Mouse (Mus musculus) lung, embryonic 16.5 days (tissue): ENCODE results near the gene Sdccag8. TPM values are rescaled to one million over a fixed set of nuclear protein-coding genes. Genes with fewer than 3 reads are reported as not detected.

ENCODE experiments used
- ATAC-seq: fragments of 200-750 bp; cut with Nextera tagmentation; 2 replicates; pipeline ENCODE4 v1.8.0; 2017; ENCODE audit warnings: low read depth, mild to moderate bottlenecking, moderate library complexity
- H3K27ac ChIP-seq: fragments of 300-500 bp; sonication (generic); 2 replicates; pipeline ENCODE4 v1.5.1; 2014; ENCODE audit warnings: mild to moderate bottlenecking, control low read depth, low read length
- H3K27me3 ChIP-seq: fragments of 300-500 bp; sonication (generic); 2 replicates; pipeline ENCODE4 v1.6.1; 2014; ENCODE audit warnings: low read depth, low read length, mixed read lengths; ENCODE audit not compliant: control insufficient read depth, insufficient read depth
- H3K36me3 ChIP-seq: fragments of 300-500 bp; sonication (generic); 2 replicates; pipeline ENCODE4 v1.6.1; 2014; ENCODE audit warnings: low read length; ENCODE audit not compliant: control insufficient read depth, insufficient read depth
- H3K4me1 ChIP-seq: fragments of 300-500 bp; sonication (generic); replicated peaks from 2 replicates; pipeline ENCODE4 v1.6.1; 2014; ENCODE audit warnings: low read length, mixed read lengths; ENCODE audit not compliant: control insufficient read depth, insufficient read depth
- H3K4me2 ChIP-seq: fragments of 300-500 bp; sonication (generic); 2 replicates; pipeline ENCODE4 v1.6.1; 2014; ENCODE audit warnings: low read depth, low read length, control low read depth
- H3K4me3 ChIP-seq: fragments of 300-500 bp; sonication (generic); 2 replicates; pipeline ENCODE4 v1.5.1; 2014; ENCODE audit warnings: mild to moderate bottlenecking, low read length, control low read depth
- H3K9ac ChIP-seq: fragments of 300-500 bp; sonication (generic); 2 replicates; pipeline ENCODE4 v1.6.1; 2014; ENCODE audit warnings: low read length, control low read depth
- H3K9me3 ChIP-seq: fragments of 300-500 bp; sonication (generic); 2 replicates; pipeline ENCODE4 v1.6.1; 2016; ENCODE audit warnings: low read length; ENCODE audit not compliant: control insufficient read depth
- WGBS: fragments of 180-500 bp; shearing (Covaris S2); extraction: QIAGEN DNeasy Blood & Tissue Kit; methylation state at CpG from one replicate; pipeline ENCODE4 v1.1.7; 2014; 5-methylcytosine and 5-hydroxymethylcytosine counted together
- polyA plus RNA-seq: library from polyadenylated mRNA; unstranded; fragments of >200 nt; fragmentation: Nextera tagmentation; extraction: Ambion mirVana; gene quantifications from 2 replicates; pipeline ENCODE4 v1.2.1, GENCODE M21; 2015

The Sdccag8 gene
- polyA plus RNA-seq, 1 experiment from 2014 or later, result 16.9 TPM

- no peak overlapping the region for H3K4me2 ChIP-seq
- H3K4me1 ChIP-seq, result no peaks in the 10 kb centered on the region
- 35% methylated on average over 5 of the region's 5 CpGs for WGBS
- no peak overlapping the region for H3K9ac ChIP-seq
- no peaks in the 10 kb centered on the region for H3K36me3 ChIP-seq
- peak; percentile 49; the same call in 1 of the 2 replicates for ATAC-seq
- H3K27me3 ChIP-seq, result no peaks in the 10 kb centered on the region
- H3K4me3 ChIP-seq, result no peak overlapping the region
- H3K9me3 ChIP-seq, result no peaks in the 10 kb centered on the region
- no peak overlapping the region for H3K27ac ChIP-seq
These were observed 111.5 kb downstream of the Sdccag8 start for GRCm38 (mm10) chr1:176926009-176926408.

DNA sequence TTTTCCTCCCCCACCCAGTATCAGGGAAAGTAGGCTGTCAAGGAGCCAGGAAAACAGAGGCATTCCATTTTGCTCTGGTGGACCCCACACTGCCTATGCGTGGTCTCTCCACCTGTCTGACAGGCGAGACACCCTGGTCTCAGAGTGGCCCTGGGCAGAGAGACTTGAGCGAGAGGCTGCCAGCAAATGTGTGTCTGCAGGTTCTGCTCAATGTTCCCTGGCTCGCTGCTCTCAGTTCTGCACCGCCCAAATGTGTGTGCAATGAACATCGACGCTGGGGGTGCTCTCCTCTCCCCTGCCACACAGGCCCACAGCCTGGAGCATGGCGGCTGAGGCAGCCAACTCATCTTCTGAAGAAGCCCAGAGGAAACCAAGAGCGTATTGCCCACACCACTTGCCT lies 112.9 kb downstream of the Sdccag8 start:
- Histone ChIP-seq H3K9me3 (no peaks in the 10 kb centered on the region), H3K4me3 (no peak overlapping the region), H3K4me2 (no peak overlapping the region), H3K4me1 (no peaks in the 10 kb centered on the region), H3K9ac (no peak overlapping the region), H3K36me3 (no peaks in the 10 kb centered on the region), H3K27ac (no peak overlapping the region), H3K27me3 (no peaks in the 10 kb centered on the region)
- WGBS, result 80% methylated on average over 9 of the region's 9 CpGs
- no peak for ATAC-seq

DNA sequence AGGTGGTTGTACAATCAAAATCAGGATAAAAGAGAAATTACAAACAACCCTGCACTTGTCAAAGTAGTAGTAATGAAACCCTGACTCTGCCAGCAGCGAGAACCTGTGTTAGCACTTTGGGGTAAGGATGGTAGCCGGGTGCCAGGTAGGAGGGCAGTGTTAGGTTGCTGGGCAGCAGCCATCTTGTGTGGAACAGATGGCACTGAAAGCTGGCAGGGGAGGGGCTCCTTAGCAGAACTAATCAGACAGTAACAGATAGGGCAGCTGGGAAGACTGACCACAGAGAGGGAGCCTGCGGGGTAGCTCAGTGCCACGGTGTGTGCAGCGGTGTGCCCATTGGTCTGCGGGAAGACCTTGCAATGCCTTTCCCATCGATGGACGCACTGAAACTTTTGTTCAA lies 115.2 kb downstream of the Sdccag8 start:
- H3K4me3 ChIP-seq, result no peak overlapping the region
- H3K9ac ChIP-seq, result no peak overlapping the region
- H3K4me2 ChIP-seq, result no peak overlapping the region
- 0 out of 2 replicates have a peak, but pooled peaks cover 2% of the 10 kb centered on the region for H3K4me1 ChIP-seq
- H3K27ac ChIP-seq, result no peak overlapping the region
- H3K9me3 ChIP-seq, result no peaks in the 10 kb centered on the region
- ATAC-seq, result no peak
- H3K36me3 ChIP-seq, result no peaks in the 10 kb centered on the region
- H3K27me3 ChIP-seq, result no peaks in the 10 kb centered on the region
- 90% methylated on average over 8 of the region's 8 CpGs for WGBS

DNA sequence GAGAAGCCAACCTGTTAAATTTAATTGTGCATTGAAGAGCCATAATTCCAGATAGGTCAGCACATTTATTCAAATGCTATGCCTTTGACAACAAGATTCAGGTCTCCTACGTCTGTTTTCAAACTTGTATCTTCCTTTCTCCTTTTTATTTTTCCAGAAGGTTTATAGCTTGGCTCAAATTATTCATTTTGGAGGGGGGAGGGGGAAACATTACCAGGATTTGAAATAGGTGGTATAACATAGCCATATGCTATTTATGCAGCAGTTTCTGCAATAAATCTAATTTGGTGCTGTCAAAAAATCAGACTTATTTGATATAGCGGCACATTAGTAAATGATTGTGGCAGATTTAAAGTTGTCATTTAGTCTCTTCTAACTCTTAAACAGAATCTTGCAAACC lies 116.1 kb downstream of the Sdccag8 start:
- H3K4me1 ChIP-seq, result 0 out of 2 replicates have a peak, but pooled peaks cover 2% of the 10 kb centered on the region
- H3K27me3 ChIP-seq, result no peaks in the 10 kb centered on the region
- WGBS, result 87% methylated on average over 2 of the region's 2 CpGs
- no peak overlapping the region for H3K27ac ChIP-seq
- H3K36me3 ChIP-seq, result no peaks in the 10 kb centered on the region
- H3K9me3 ChIP-seq, result no peaks in the 10 kb centered on the region
- no peak overlapping the region for H3K4me3 ChIP-seq
- H3K9ac ChIP-seq, result no peak overlapping the region
- no peak overlapping the region for H3K4me2 ChIP-seq
- no peak for ATAC-seq

DNA sequence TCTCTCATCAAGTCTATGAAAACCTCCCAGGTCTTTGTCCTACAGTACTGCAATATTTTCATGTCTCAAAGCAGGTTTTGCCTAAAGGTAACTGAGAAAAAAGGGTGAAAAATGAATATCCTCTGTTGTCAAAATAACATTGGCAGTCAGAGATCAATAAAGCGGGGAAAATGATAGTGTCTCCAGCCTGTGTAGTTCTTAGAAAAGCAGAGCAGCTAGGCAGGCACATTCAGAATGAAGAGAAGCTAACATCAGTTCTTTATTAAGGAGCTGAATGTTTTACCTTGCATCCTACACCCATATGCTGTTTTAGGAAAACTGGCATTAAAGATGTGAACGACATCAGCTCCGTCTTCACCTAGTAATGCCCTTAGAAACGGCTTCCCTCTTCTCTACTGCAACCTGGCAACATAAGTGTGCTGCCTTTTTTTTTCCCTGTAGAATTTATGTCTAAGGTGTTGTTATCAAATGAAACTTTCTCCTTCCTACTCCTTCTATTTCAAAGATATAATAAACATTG lies 116.6 kb downstream of the Sdccag8 start:
- Histone ChIP-seq H3K9me3 (no peaks in the 10 kb centered on the region), H3K4me2 (no peak overlapping the region), H3K27ac (no peak overlapping the region), H3K4me3 (no peak overlapping the region), H3K27me3 (no peaks in the 10 kb centered on the region), H3K9ac (no peak overlapping the region), H3K36me3 (no peaks in the 10 kb centered on the region), H3K4me1 (0 out of 2 replicates have a peak, but pooled peaks cover 2% of the 10 kb centered on the region)
- 82% methylated on average over 4 of the region's 4 CpGs for WGBS
- ATAC-seq, result no peak

- H3K4me3 ChIP-seq, result no peak overlapping the region
- 0 out of 2 replicates have a peak, but pooled peaks cover 2% of the 10 kb centered on the region for H3K4me1 ChIP-seq
- no peak for ATAC-seq
- no peak overlapping the region for H3K27ac ChIP-seq
- H3K9me3 ChIP-seq, result no peaks in the 10 kb centered on the region
- 74% methylated on average over 10 of the region's 10 CpGs for WGBS
- H3K36me3 ChIP-seq, result no peaks in the 10 kb centered on the region
- H3K9ac ChIP-seq, result no peak overlapping the region
- H3K4me2 ChIP-seq, result no peak overlapping the region
- no peaks in the 10 kb centered on the region for H3K27me3 ChIP-seq
These were observed 117.1 kb downstream of the Sdccag8 start for GRCm38 (mm10) chr1:176931511-176931910.

- Histone ChIP-seq H3K4me3 (no peak overlapping the region), H3K36me3 (no peaks in the 10 kb centered on the region), H3K9ac (no peak overlapping the region), H3K4me1 (0 out of 2 replicates have a peak, but pooled peaks cover 2% of the 10 kb centered on the region), H3K9me3 (no peaks in the 10 kb centered on the region), H3K27ac (no peak overlapping the region), H3K4me2 (no peak overlapping the region), H3K27me3 (no peaks in the 10 kb centered on the region)
- ATAC-seq, result no peak
- WGBS, result 89% methylated on average over 12 of the region's 12 CpGs
These were observed 118.0 kb downstream of the Sdccag8 start for GRCm38 (mm10) chr1:176932320-176932950.

GRCm38 (mm10) chr1:176933319-176933718 lies 118.9 kb downstream of the Sdccag8 start:
- no peaks in the 10 kb centered on the region for H3K27me3 ChIP-seq
- H3K4me2 ChIP-seq, result no peak overlapping the region
- H3K36me3 ChIP-seq, result no peaks in the 10 kb centered on the region
- 46% methylated on average over 7 of the region's 7 CpGs for WGBS
- no peaks in the 10 kb centered on the region for H3K9me3 ChIP-seq
- no peak overlapping the region for H3K4me3 ChIP-seq
- no peak overlapping the region for H3K9ac ChIP-seq
- H3K4me1 ChIP-seq, result 0 out of 2 replicates have a peak, but pooled peaks cover 2% of the 10 kb centered on the region
- H3K27ac ChIP-seq, result no peak overlapping the region
- ATAC-seq, result no peak

DNA sequence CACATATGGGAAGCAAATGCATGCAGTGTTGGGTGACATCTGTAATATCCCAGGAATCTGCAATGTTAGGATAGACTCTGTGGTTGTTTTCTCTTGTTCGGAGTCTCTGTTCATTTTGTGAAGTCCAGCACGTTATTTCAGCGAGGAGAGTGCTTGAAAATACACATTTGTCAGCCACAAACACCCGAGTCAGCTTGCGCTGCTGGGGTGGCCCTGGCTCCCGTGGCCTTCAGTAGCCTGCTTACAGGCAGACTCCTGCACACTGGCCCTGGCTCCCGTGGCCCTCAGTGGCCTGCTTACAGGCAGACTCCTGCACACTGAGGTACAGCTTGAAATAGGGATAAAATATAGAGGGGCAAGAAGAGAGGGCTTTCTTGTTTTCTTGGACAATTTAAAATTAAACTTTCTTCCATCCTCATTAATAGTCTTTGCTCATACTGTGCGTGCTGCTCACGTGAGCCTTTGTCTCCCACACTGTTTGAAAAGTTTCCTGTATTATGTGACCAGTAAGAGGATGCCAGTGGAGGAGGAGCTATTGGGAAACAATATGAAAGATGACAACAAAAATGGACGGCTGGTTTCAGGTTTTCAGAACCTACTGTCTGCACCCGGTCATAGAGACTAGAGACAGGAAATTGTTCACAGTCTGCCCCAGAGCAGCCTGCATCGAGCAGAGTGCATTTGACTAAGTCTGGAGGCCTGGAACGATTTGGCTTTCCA lies 119.7 kb downstream of the Sdccag8 start:
- Histone ChIP-seq H3K27ac (no peak overlapping the region), H3K4me3 (no peak overlapping the region), H3K27me3 (no peaks in the 10 kb centered on the region), H3K4me1 (0 out of 2 replicates have a peak, but pooled peaks cover 2% of the 10 kb centered on the region), H3K9me3 (no peaks in the 10 kb centered on the region), H3K4me2 (no peak overlapping the region), H3K9ac (no peak overlapping the region), H3K36me3 (no peaks in the 10 kb centered on the region)
- WGBS, result 53% methylated on average over 13 of the region's 13 CpGs
- ATAC-seq, result no peak
